8 mouse cellular contexts compared by ENCODE assay signal in the genomic region with DNA sequence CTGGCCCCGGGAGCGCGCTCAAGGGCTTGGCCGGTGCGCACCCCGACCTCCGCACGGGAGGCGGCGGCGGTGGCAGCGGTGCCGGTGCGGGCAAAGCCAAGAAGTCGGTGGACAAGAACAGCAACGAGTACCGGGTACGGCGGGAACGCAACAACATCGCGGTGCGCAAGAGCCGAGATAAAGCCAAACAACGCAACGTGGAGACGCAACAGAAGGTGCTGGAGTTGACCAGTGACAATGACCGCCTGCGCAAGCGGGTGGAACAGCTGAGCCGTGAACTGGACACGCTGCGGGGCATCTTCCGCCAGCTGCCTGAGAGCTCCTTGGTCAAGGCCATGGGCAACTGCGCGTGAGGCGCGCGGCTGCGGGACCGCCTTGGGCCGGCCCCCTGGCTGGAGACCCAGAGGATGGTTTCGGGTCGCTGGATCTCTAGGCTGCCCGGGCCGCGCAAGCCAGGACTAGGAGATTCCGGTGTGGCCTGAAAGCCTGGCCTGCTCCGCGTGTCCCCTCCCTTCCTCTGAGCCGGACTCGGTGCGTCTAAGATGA. TPM values are rescaled to one million over a fixed set of nuclear protein-coding genes. Genes with fewer than 3 reads are reported as not detected.
DNase-seq lines count a peak whose midpoint lies in the region; ATAC-seq and TF ChIP-seq lines count a peak whose summit lies in the region.

No protein-coding gene starts in this region.

- H3K36me3 ChIP-seq in E14TG2a.4 (ENCODE audit: insufficient read depth, low read length) (no peaks in the 10 kb centered on the region), MEL (ENCODE audit: control insufficient read depth in 1 of 2, insufficient read depth in 2 of 2, low read length in 2 of 2) (no peaks in the 10 kb centered on the region)
- H3K36me3 ChIP-seq in embryonic facial prominence, embryonic 11.5 days (replicated peaks; ENCODE audit: control insufficient read depth, insufficient read depth, low read depth, low read length) = no peaks in the 10 kb centered on the region
- no peaks in the 10 kb centered on the region for H3K36me3 ChIP-seq in heart, embryonic 15.5 days
- no peaks in the 10 kb centered on the region for H3K36me3 ChIP-seq in midbrain, embryonic 15.5 days (replicated peaks)

- WGBS in embryonic facial prominence, embryonic 11.5 days = under 1% methylated on average over 51 of the region's 53 CpGs
- 1% methylated on average over 53 of the region's 53 CpGs for WGBS in heart, embryonic 15.5 days
- WGBS in midbrain, embryonic 15.5 days = under 1% methylated on average over 53 of the region's 53 CpGs

- no peak for DNase-seq in MEL (ENCODE audit: low read depth, low spot score)
- DNase-seq in embryonic facial prominence, embryonic 11.5 days (ENCODE audit: low spot score) = peak; percentile 14
- DNase-seq in kidney, postnatal 10 days = peak; percentile 68
- no peak for DNase-seq in urinary bladder, postnatal 10 days (ENCODE audit: low spot score)
- no peak for DNase-seq in frontal cortex, adult 2 months (ENCODE audit: extremely low spot score in 1 of 2, low spot score in 1 of 2)

- H3K4me3 ChIP-seq in E14TG2a.4 (replicated peaks; ENCODE audit: low read length) (peak overlapping the region; percentile 79), MEL (ENCODE audit: control insufficient read depth in 1 of 2, insufficient read depth in 1 of 2, low read depth in 2 of 2, low read length in 2 of 2) (peak overlapping the region; percentile 45 to 47; a peak in 3 of 4 replicates)
- H3K4me3 ChIP-seq in embryonic facial prominence, embryonic 11.5 days (ENCODE audit: low read depth, low read length) = peak overlapping the region; percentile 50
- H3K4me3 ChIP-seq in heart, embryonic 15.5 days = peak overlapping the region; percentile 62
- peak overlapping the region; percentile 60 for H3K4me3 ChIP-seq in midbrain, embryonic 15.5 days

- no peak for TF ChIP-seq POLR2A in MEL (IDR thresholded peaks at IDR 0.05; ENCODE audit: control insufficient read depth in 1 of 2, insufficient read depth in 1 of 2, low read depth in 1 of 2, low read length in 2 of 2, poor library complexity in 1 of 2)

- TF ChIP-seq CTCF in E14TG2a.4 (conservative IDR thresholded peaks at IDR 0.05; ENCODE audit: low read length) = no peak
- TF ChIP-seq CTCF in MEL (IDR thresholded peaks at IDR 0.05 in 2 of 3, conservative IDR thresholded peaks at IDR 0.05 in 1 of 3; ENCODE audit: control insufficient read depth in 1 of 3, insufficient read depth in 1 of 3, low read depth in 2 of 3, low read length in 3 of 3, poor library complexity in 1 of 3, severe bottlenecking in 1 of 3) = no peak

- peak overlapping the region; percentile 96 for H3K4me2 ChIP-seq in embryonic facial prominence, embryonic 11.5 days (ENCODE audit: low read depth, low read length)
- H3K4me2 ChIP-seq in heart, embryonic 15.5 days = peak overlapping the region; percentile 97
- H3K4me2 ChIP-seq in midbrain, embryonic 15.5 days = peak overlapping the region; percentile 100

- H3K79me2 ChIP-seq in MEL (ENCODE audit: control insufficient read depth, insufficient read depth, low read length, poor library complexity) = no peaks in the 10 kb centered on the region

- H3K4me1 ChIP-seq in E14TG2a.4 (replicated peaks; ENCODE audit: low read depth, low read length) (peaks cover 36% of the 10 kb centered on the region), MEL (ENCODE audit: control insufficient read depth in 1 of 2, insufficient read depth in 2 of 2, low read length in 2 of 2) (peaks cover 0 to 5% of the 10 kb centered on the region in 2 experiments; a peak in 1 of 4 replicates)
- H3K4me1 ChIP-seq in embryonic facial prominence, embryonic 11.5 days (ENCODE audit: control insufficient read depth, insufficient read depth, low read length) = peaks cover 7% of the 10 kb centered on the region
- peaks cover 25% of the 10 kb centered on the region for H3K4me1 ChIP-seq in heart, embryonic 15.5 days (replicated peaks)
- peaks cover 33% of the 10 kb centered on the region for H3K4me1 ChIP-seq in midbrain, embryonic 15.5 days

- H3K27ac ChIP-seq in MEL (ENCODE audit: control insufficient read depth, low read depth, low read length) = no peak overlapping the region
- H3K27ac ChIP-seq in embryonic facial prominence, embryonic 11.5 days (replicated peaks; ENCODE audit: low read depth, low read length) = no peak overlapping the region
- H3K27ac ChIP-seq in heart, embryonic 15.5 days = no peak overlapping the region
- no peak overlapping the region for H3K27ac ChIP-seq in midbrain, embryonic 15.5 days

- TF ChIP-seq RAD21 in MEL (IDR thresholded peaks at IDR 0.05; ENCODE audit: low read depth, low read length) = no peak

- ATAC-seq in embryonic facial prominence, embryonic 11.5 days (replicated peaks; ENCODE audit: insufficient number of reproducible peaks, low FRiP score, low TSS enrichment, low read depth) = no peak
- ATAC-seq in heart, embryonic 15.5 days (replicated peaks; ENCODE audit: insufficient number of reproducible peaks, insufficient read depth, low FRiP score, low read depth) = no peak
- no peak for ATAC-seq in midbrain, embryonic 15.5 days (replicated peaks)

- TF ChIP-seq EP300 in MEL (IDR thresholded peaks at IDR 0.05; ENCODE audit: low read depth in 1 of 2, low read length in 2 of 2) = no peak

- no peaks in the 10 kb centered on the region for H3K9me3 ChIP-seq in E14TG2a.4 (ENCODE audit: low read length)
- no peaks in the 10 kb centered on the region for H3K9me3 ChIP-seq in MEL (replicated peaks; ENCODE audit: insufficient read depth, low read length)
- H3K9me3 ChIP-seq in embryonic facial prominence, embryonic 11.5 days (replicated peaks; ENCODE audit: control insufficient read depth, low read length) = no peaks in the 10 kb centered on the region
- H3K9me3 ChIP-seq in heart, embryonic 15.5 days (replicated peaks) = no peaks in the 10 kb centered on the region
- no peaks in the 10 kb centered on the region for H3K9me3 ChIP-seq in midbrain, embryonic 15.5 days

- peaks cover 95% of the 10 kb centered on the region for H3K27me3 ChIP-seq in E14TG2a.4 (ENCODE audit: insufficient read depth, low read length)
- H3K27me3 ChIP-seq in MEL (ENCODE audit: control insufficient read depth in 1 of 2, insufficient read depth in 2 of 2, low read length in 2 of 2) = peaks cover 0 to 3% of the 10 kb centered on the region in 2 experiments; a peak in 2 of 4 replicates
- peaks cover 48% of the 10 kb centered on the region for H3K27me3 ChIP-seq in embryonic facial prominence, embryonic 11.5 days (ENCODE audit: control insufficient read depth, insufficient read depth, low read length)
- H3K27me3 ChIP-seq in heart, embryonic 15.5 days = peaks cover 84% of the 10 kb centered on the region
- H3K27me3 ChIP-seq in midbrain, embryonic 15.5 days (replicated peaks) = peaks cover 67% of the 10 kb centered on the region

- H3K9ac ChIP-seq in MEL (ENCODE audit: control insufficient read depth, low read depth, low read length, poor library complexity, severe bottlenecking) = peak overlapping the region; percentile 52
- peak overlapping the region; percentile 60 for H3K9ac ChIP-seq in embryonic facial prominence, embryonic 11.5 days (replicated peaks; ENCODE audit: low read length)
- peak overlapping the region; percentile 65 for H3K9ac ChIP-seq in heart, embryonic 15.5 days
- peak overlapping the region; percentile 52; the same call in 1 of the 2 replicates for H3K9ac ChIP-seq in midbrain, embryonic 15.5 days

TF ChIP-seq in MEL, 35 proteins besides CTCF, POLR2A, EP300 and RAD21:
- no peak for TF ChIP-seq USF2 (IDR thresholded peaks at IDR 0.05; ENCODE audit: borderline replicate concordance in 1 of 2, insufficient read depth in 1 of 2, low read depth in 1 of 2, low read length in 2 of 2)
- TF ChIP-seq HCFC1 (IDR thresholded peaks at IDR 0.05; ENCODE audit: low read depth, low read length) = no peak
- TF ChIP-seq GABPA (IDR thresholded peaks at IDR 0.05; ENCODE audit: low read depth, low read length) = no peak
- TF ChIP-seq NELFE (IDR thresholded peaks at IDR 0.05; ENCODE audit: low read depth, low read length) = no peak
- no peak for TF ChIP-seq ZNF384 (IDR thresholded peaks at IDR 0.05; ENCODE audit: low read depth, low read length)
- TF ChIP-seq RCOR1 (IDR thresholded peaks at IDR 0.05; ENCODE audit: low read depth, low read length) = no peak
- TF ChIP-seq ZC3H11A (IDR thresholded peaks at IDR 0.05; ENCODE audit: low read depth, low read length) = no peak
- TF ChIP-seq BHLHE40 (IDR thresholded peaks at IDR 0.05; ENCODE audit: borderline replicate concordance, low read depth, low read length) = no peak
- no peak for TF ChIP-seq JUND (IDR thresholded peaks at IDR 0.05; ENCODE audit: low read depth, low read length)
- TF ChIP-seq NRF1 (IDR thresholded peaks at IDR 0.05; ENCODE audit: insufficient read depth, low read depth, low read length, poor library complexity, severe bottlenecking) = no peak
- TF ChIP-seq ZMIZ1 (IDR thresholded peaks at IDR 0.05; ENCODE audit: low read depth, low read length) = no peak
- no peak for TF ChIP-seq TAL1 (IDR thresholded peaks at IDR 0.05; ENCODE audit: low read length)
- TF ChIP-seq SIN3A (IDR thresholded peaks at IDR 0.05; ENCODE audit: low read length) = no peak
- TF ChIP-seq POLR2AphosphoS5 (IDR thresholded peaks at IDR 0.05; ENCODE audit: borderline replicate concordance, low read depth, low read length) = no peak
- no peak for TF ChIP-seq UBTF (IDR thresholded peaks at IDR 0.05; ENCODE audit: borderline replicate concordance, insufficient read depth, low read depth, low read length)

RNA-seq across cellular contexts. Expression of a gene that starts 1.1 kb away (rescaled TPM):
- 1.7 and 2.3 TPM in 2 replicates for total RNA-seq in MEL (2012; rRNA removed)
- 1 to 10 TPM in 1 of 2 experiments, not detected in 1; 4.4 TPM for polyA plus RNA-seq in MEL (2012; ENCODE audit: insufficient read depth in 1 of 2, insufficient read length in 2 of 2, low read depth in 1 of 2, low replicate concordance in 2 of 2, missing spikeins in 1 of 2)
- polyA plus RNA-seq in embryonic facial prominence, embryonic 11.5 days (2014; fragmentation: Nextera tagmentation; extraction: Ambion mirVana) = 0.79 and 0.90 TPM in 2 replicates
- 0.77 and 2.2 TPM in 2 replicates for polyA plus RNA-seq in heart, embryonic 15.5 days (2015; fragmentation: Nextera tagmentation; extraction: Ambion mirVana)
- 0.59 and 0.80 TPM in 2 replicates for polyA plus RNA-seq in midbrain, embryonic 15.5 days (2015; fragmentation: Nextera tagmentation; extraction: Ambion mirVana)
- polyA plus RNA-seq in frontal cortex, adult 2 months (2012; rRNA removed) = 5.3 and 5.7 TPM in 2 replicates

Comparison
In these comparisons a context has a peak if more than half of its experiments do, and no peak if none do; other contexts are left out.
1. DNase-seq: peak in embryonic facial prominence, embryonic 11.5 days (single experiment) and kidney, postnatal 10 days (single experiment); none in MEL (single experiment), urinary bladder, postnatal 10 days (single experiment) and frontal cortex, adult 2 months (0 of 2).
2. Peak in every context shown above with its lines, with median percentiles within 50 percentile points of each other: H3K4me3 ChIP-seq, H3K9ac ChIP-seq and H3K4me2 ChIP-seq.